Mouse (Mus musculus) liver, embryonic 14.5 days (tissue): ENCODE measurements at regions not wholly inside any gene's neighbourhood (a gene's known extent, or its start where the extent isn't known, plus 50 kb on each side); places are given as distances from the start of the nearest gene placed in this dataset.

ENCODE experiments used
- ATAC-seq: fragments of 200-750 bp; cut with Nextera tagmentation; 2 replicates; pipeline ENCODE4 v1.8.0; 2017; ENCODE audit warnings: moderate number of reproducible peaks, mild to moderate bottlenecking, moderate library complexity; ENCODE audit not compliant: insufficient read depth
- DNase-seq, 3 experiments: peaks; one replicate each; pipeline ENCODE4 v3.0.0-alpha.2; 2012 to 2013; ENCODE audit warnings: low read depth in 3 of 3, low spot score in 3 of 3
- H3K27ac ChIP-seq: fragments of 300-500 bp; sonication (generic); 2 replicates; pipeline ENCODE4 v1.5.1; 2014; ENCODE audit warnings: moderate library complexity, mild to moderate bottlenecking, control low read depth, inconsistent platforms
- H3K27me3 ChIP-seq: fragments of 300-500 bp; sonication (generic); 2 replicates; pipeline ENCODE4 v1.6.1; 2014; ENCODE audit warnings: mild to moderate bottlenecking, low read length, moderate library complexity; ENCODE audit not compliant: control insufficient read depth, insufficient read depth
- H3K36me3 ChIP-seq: fragments of 300-500 bp; sonication (generic); replicated peaks from 2 replicates; pipeline ENCODE4 v1.6.1; 2014; ENCODE audit warnings: low read depth; ENCODE audit not compliant: control insufficient read depth, insufficient read depth
- H3K4me1 ChIP-seq, 2 experiments: fragments of 200-500 bp in 1 of 2; fragments of 300-500 bp in 1 of 2; sonication (generic) in 1 of 2; replicated peaks; 2 replicates each; pipeline ENCODE4 v1.6.1; 2012 to 2014; ENCODE audit warnings: antibody characterized with exemption in 1 of 2, inconsistent platforms in 1 of 2, low read length in 1 of 2; ENCODE audit not compliant: control insufficient read depth in 2 of 2, insufficient read depth in 2 of 2
- H3K4me2 ChIP-seq: fragments of 300-500 bp; sonication (generic); 2 replicates; pipeline ENCODE4 v1.6.1; 2014; ENCODE audit warnings: low read depth, mild to moderate bottlenecking, control low read depth, moderate library complexity
- H3K4me3 ChIP-seq, 2 experiments: fragments of 200-500 bp in 1 of 2; fragments of 300-500 bp in 1 of 2; sonication (generic) in 1 of 2; 2 replicates each; pipeline ENCODE4 v1.5.1; 2012 to 2014; ENCODE audit warnings: low read depth in 2 of 2, low read length in 2 of 2, mild to moderate bottlenecking in 2 of 2, control low read depth in 1 of 2, inconsistent platforms in 1 of 2, moderate library complexity in 1 of 2; ENCODE audit not compliant: insufficient read depth in 1 of 2
- H3K9ac ChIP-seq: fragments of 300-500 bp; sonication (generic); replicated peaks from 2 replicates; pipeline ENCODE4 v1.6.1; 2014; ENCODE audit warnings: mild to moderate bottlenecking, control low read depth, moderate library complexity
- H3K9me3 ChIP-seq: fragments of 300-500 bp; sonication (generic); 2 replicates; pipeline ENCODE4 v1.6.1; 2016; ENCODE audit warnings: low read length, mixed read lengths; ENCODE audit not compliant: control insufficient read depth
- CTCF ChIP-seq: IDR thresholded peaks from 2 replicates; pipeline ENCODE4 v1.5.1; 2016; ENCODE audit warnings: antibody characterized with exemption, low read depth, control low read depth
- EP300 ChIP-seq: IDR thresholded peaks from 2 replicates; pipeline ENCODE4 v1.6.1; 2016; ENCODE audit warnings: antibody characterized with exemption, low read depth
- WGBS: fragments of 180-500 bp; shearing (Covaris S2); extraction: QIAGEN DNeasy Blood & Tissue Kit; methylation state at CpG from one replicate; pipeline ENCODE4 v1.1.7; 2014; ENCODE audit not compliant: insufficient replicate concordance; 5-methylcytosine and 5-hydroxymethylcytosine counted together

GRCm38 (mm10) chr8:46928718-46929117 lies 58.0 kb upstream of the Enpp6 start:
- ATAC-seq, result no peak
- Histone ChIP-seq H3K36me3 (no peaks in the 10 kb centered on the region), H3K27ac (no peak overlapping the region), H3K27me3 (no peaks in the 10 kb centered on the region), H3K4me3 (no peak overlapping the region), H3K4me1 (no peaks in the 10 kb centered on the region; a peak in 1 of 4 replicates), H3K4me2 (no peak overlapping the region), H3K9me3 (no peaks in the 10 kb centered on the region), H3K9ac (no peak overlapping the region)
- TF ChIP-seq CTCF, result no peak
- no peak for TF ChIP-seq EP300
- DNase-seq, result no peak
- 19% methylated on average over 6 of the region's 6 CpGs for WGBS

- no peak overlapping the region for H3K4me2 ChIP-seq
- 67% methylated on average over 6 of the region's 6 CpGs for WGBS
- H3K9me3 ChIP-seq, result no peaks in the 10 kb centered on the region
- DNase-seq (no peak), ATAC-seq (no peak)
- no peak overlapping the region for H3K27ac ChIP-seq
- no peaks in the 10 kb centered on the region for H3K27me3 ChIP-seq
- no peak for TF ChIP-seq EP300
- TF ChIP-seq CTCF, result no peak
- H3K9ac ChIP-seq, result no peak overlapping the region
- H3K4me1 ChIP-seq, result no peaks in the 10 kb centered on the region; a peak in 1 of 4 replicates
- H3K36me3 ChIP-seq, result no peaks in the 10 kb centered on the region
- no peak overlapping the region for H3K4me3 ChIP-seq
Measured at GRCm38 (mm10) chr8:46929678-46930077, 57.0 kb upstream of the Enpp6 start.

GRCm38 (mm10) chr8:46931267-46931666 lies 55.4 kb upstream of the Enpp6 start:
- ATAC-seq (no peak), DNase-seq (no peak)
- 69% methylated on average over 6 of the region's 6 CpGs for WGBS
- H3K4me3 ChIP-seq, result no peak overlapping the region
- no peaks in the 10 kb centered on the region for H3K9me3 ChIP-seq
- no peaks in the 10 kb centered on the region for H3K36me3 ChIP-seq
- no peak overlapping the region for H3K27ac ChIP-seq
- H3K9ac ChIP-seq, result no peak overlapping the region
- no peak overlapping the region for H3K4me2 ChIP-seq
- no peak for TF ChIP-seq CTCF
- no peak for TF ChIP-seq EP300
- no peaks in the 10 kb centered on the region; a peak in 1 of 4 replicates for H3K4me1 ChIP-seq
- H3K27me3 ChIP-seq, result no peaks in the 10 kb centered on the region

- DNase-seq, result no peak
- Histone ChIP-seq H3K4me2 (no peak overlapping the region), H3K4me3 (no peak overlapping the region), H3K36me3 (no peaks in the 10 kb centered on the region), H3K27ac (no peak overlapping the region), H3K27me3 (no peaks in the 10 kb centered on the region), H3K4me1 (no peaks in the 10 kb centered on the region; a peak in 1 of 4 replicates), H3K9me3 (no peaks in the 10 kb centered on the region), H3K9ac (no peak overlapping the region)
- TF ChIP-seq CTCF (no peak), EP300 (no peak)
- ATAC-seq, result no peak
Measured at GRCm38 (mm10) chr8:46933256-46933655, 53.4 kb upstream of the Enpp6 start.

- no peak overlapping the region for H3K9ac ChIP-seq
- no peaks in the 10 kb centered on the region for H3K27me3 ChIP-seq
- no peaks in the 10 kb centered on the region for H3K9me3 ChIP-seq
- no peak overlapping the region for H3K4me3 ChIP-seq
- TF ChIP-seq EP300, result no peak
- no peak for TF ChIP-seq CTCF
- ATAC-seq (no peak), DNase-seq (no peak)
- no peaks in the 10 kb centered on the region for H3K36me3 ChIP-seq
- no peak overlapping the region for H3K4me2 ChIP-seq
- no peak overlapping the region for H3K27ac ChIP-seq
- no peaks in the 10 kb centered on the region for H3K4me1 ChIP-seq
- 68% methylated on average over 9 of the region's 9 CpGs for WGBS
Measured at GRCm38 (mm10) chr8:46934254-46934653, 52.4 kb upstream of the Enpp6 start.
